Mouse (Mus musculus): ENCODE data around the gene Col6a3. TPM values are rescaled to one million over a fixed set of nuclear protein-coding genes. Genes with fewer than 3 reads are reported as not detected.

Gene Col6a3
- polyA plus RNA-seq, 1 experiment from 2014 or later, result 1.8 TPM

DNA sequence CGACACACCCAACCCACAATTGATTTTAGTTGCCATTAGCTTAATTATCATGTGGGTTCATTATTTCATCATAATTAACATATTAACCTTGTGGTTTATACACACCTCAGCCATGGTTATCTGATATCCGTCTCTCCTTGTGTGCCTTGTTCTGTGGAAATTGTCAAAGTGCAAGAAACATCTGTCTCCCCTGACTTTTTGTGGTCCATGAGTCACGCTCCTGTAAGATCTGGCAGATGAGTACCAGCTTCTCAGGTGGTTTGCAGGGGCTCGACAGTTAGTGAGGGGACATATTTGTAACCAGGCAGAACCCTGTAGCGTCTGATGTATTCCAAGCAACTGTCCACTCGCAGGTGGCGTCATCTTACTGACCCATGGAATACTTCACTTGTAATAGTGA lies 101.1 kb downstream of the Col6a3 start:
- WGBS, result 93% methylated on average over 7 of the region's 7 CpGs

DNA sequence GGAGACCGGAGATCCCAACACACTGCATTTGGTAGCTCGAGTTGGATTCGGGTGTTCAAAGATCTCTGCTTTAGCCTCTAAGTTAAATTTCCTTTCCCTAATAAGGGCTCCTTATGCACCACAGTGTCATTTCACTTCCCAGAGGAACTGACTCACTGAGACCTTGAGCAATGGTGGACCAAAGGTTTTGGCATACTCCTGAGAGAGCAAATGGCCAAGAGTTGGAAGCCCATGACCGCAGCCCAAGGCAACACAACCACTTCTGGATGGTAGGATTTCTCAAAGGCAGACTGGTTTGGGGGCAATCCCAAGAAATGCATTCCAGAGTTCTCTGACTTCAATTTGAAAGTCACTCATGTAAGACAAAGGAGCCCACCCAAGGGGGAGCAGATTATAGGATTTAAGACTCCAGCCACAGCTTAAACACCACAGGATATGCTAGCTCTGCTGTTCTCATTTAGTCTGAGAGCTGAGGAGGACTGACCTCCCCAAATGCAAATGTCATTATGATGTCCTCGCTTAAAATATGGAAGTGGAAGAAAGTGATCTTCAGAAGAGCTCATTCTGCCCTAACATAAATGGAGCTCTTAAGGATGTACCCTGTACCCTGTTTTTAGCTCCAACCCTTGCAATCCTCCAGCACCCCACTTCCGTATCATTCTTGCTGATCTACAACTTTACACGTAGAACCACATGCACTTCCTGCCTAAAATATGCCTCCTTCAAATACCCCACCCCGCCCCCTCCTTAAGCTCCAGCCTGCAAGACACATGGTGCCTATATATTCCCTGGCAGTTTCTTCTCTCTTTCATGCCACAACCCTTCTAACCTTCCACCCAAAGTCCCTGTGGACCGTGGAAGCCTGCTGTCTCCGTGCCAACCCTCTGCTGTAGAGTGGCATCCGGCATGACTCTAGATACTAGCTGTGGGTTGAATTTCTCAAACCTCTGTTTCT lies 103.3 kb downstream of the Col6a3 start:
- WGBS, result 84% methylated on average over 11 of the region's 11 CpGs
- Histone ChIP-seq H3K36me3 (replicated peaks) (no peaks in the 10 kb centered on the region), H3K4me1 (peaks cover 29% of the 10 kb centered on the region), H3K4me3 (no peak overlapping the region), H3K27ac (no peak overlapping the region), H3K27me3 (ENCODE audit: poor library complexity, severe bottlenecking) (no peaks in the 10 kb centered on the region), H3K9me3 (no peaks in the 10 kb centered on the region)
- no peak for DNase-seq (ENCODE audit: extremely low spot score, low spot score)

More for the DNA sequence above, 101.1 kb downstream of the Col6a3 start:
- H3K27me3 ChIP-seq (ENCODE audit: poor library complexity, severe bottlenecking), result no peaks in the 10 kb centered on the region
- H3K4me3 ChIP-seq, result no peak overlapping the region
- H3K9me3 ChIP-seq, result no peaks in the 10 kb centered on the region
- H3K36me3 ChIP-seq (replicated peaks), result no peaks in the 10 kb centered on the region
- H3K27ac ChIP-seq, result no peak overlapping the region
- peaks cover 29% of the 10 kb centered on the region for H3K4me1 ChIP-seq
- DNase-seq (ENCODE audit: extremely low spot score, low spot score), result no peak

DNA sequence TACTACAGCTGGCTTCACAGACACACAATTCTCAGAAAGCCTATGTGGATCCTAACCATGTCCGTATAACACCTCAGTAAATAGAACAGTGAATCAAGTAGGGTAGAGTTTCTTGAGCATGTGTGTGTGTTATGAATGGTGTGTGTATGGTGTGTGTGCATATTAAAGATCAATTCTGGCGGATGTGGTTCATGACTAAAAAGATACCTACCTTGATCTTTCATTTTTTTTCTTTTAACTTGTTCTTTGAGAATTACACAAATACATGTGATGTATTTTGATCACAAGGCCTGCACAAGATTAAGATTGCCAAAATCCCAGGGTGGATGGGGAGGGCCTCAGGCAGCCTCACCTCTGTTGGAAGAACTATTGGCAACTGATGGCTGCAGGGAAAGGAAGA lies 104.9 kb downstream of the Col6a3 start:
- Histone ChIP-seq H3K4me1 (peaks cover 23% of the 10 kb centered on the region), H3K9me3 (no peaks in the 10 kb centered on the region), H3K27me3 (ENCODE audit: poor library complexity, severe bottlenecking) (0 out of 2 replicates have a peak, but pooled peaks cover 11% of the 10 kb centered on the region), H3K27ac (no peak overlapping the region), H3K4me3 (no peak overlapping the region), H3K36me3 (replicated peaks) (no peaks in the 10 kb centered on the region)
- DNase-seq (ENCODE audit: extremely low spot score, low spot score), result no peak
- WGBS, result 93% methylated on average over 2 of the region's 2 CpGs

DNA sequence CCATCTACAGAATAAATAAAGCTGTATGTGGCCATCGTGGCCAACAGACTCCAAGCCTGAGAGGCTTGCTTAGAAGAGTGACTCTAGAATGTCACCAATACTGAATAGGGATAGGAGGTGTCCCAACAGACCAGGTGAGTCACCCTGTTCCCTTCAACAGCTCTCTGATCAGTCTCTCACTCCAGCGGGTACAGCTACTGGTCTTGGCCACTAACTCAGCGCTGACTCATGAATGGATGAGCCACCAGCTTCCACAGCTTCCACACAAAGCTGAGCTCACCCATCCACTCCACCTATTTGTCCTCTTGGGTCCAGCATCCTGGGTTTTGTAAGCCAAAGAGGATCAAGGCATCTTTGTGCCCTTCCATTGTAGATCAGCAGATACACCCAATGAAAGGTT lies 114.3 kb downstream of the Col6a3 start:
- no peak overlapping the region for H3K4me3 ChIP-seq
- no peaks in the 10 kb centered on the region for H3K36me3 ChIP-seq (replicated peaks)
- WGBS, result 79% methylated on average over 3 of the region's 3 CpGs
- no peak overlapping the region for H3K27ac ChIP-seq
- no peak for DNase-seq (ENCODE audit: extremely low spot score, low spot score)
- 0 out of 2 replicates have a peak, but pooled peaks cover 4% of the 10 kb centered on the region for H3K27me3 ChIP-seq (ENCODE audit: poor library complexity, severe bottlenecking)
- H3K4me1 ChIP-seq, result peaks cover 17% of the 10 kb centered on the region
- H3K9me3 ChIP-seq, result no peaks in the 10 kb centered on the region

DNA sequence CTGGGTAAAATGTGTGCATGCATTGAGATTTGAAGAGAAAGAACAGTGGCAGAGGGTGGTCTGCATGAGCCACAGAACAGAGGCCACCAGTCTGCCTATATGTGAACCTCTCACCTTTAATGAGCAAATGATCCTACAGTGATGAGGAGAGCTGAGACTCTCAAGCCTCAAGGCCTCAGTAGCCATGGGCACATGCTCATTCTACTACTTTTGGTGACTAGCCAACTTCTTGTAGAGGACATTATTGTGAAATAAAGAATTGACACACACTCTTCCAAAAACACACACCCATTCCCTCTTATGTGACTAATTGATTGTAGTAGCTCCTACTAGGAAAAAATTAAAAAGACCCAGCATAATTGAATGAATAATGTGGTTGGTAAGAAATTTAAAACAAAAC lies 120.0 kb downstream of the Col6a3 start:
- no peaks in the 10 kb centered on the region for H3K9me3 ChIP-seq

DNA sequence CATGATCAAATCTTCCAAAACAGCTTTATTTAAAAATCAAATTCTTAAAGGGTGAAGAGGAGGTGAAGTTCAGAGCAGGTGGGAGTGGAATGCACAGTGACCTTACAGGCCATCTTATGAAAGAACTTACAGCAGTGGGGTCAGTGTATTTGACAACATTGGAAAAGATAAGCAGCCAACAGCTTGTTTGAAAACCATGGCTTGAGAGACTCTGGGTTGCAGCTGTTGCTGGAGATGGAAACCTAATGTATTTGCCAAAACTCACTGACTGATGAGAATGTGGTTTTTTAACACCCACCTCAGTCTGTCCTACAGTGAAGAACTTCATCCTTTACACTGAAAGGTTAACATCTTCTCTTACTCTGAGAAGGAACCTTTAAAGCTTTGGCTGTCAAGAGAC lies 120.4 kb downstream of the Col6a3 start:
- no peak for DNase-seq (ENCODE audit: extremely low spot score, low spot score)
- H3K4me1 ChIP-seq, result no peaks in the 10 kb centered on the region
- H3K9me3 ChIP-seq, result no peaks in the 10 kb centered on the region
- H3K27ac ChIP-seq, result no peak overlapping the region
- no peak overlapping the region for H3K4me3 ChIP-seq
- H3K36me3 ChIP-seq (replicated peaks), result no peaks in the 10 kb centered on the region
- no peaks in the 10 kb centered on the region for H3K27me3 ChIP-seq (ENCODE audit: poor library complexity, severe bottlenecking)

More for the DNA sequence above, 120.0 kb downstream of the Col6a3 start:
- H3K4me3 ChIP-seq, result no peak overlapping the region
- no peaks in the 10 kb centered on the region for H3K27me3 ChIP-seq (ENCODE audit: poor library complexity, severe bottlenecking)
- no peaks in the 10 kb centered on the region for H3K4me1 ChIP-seq
- DNase-seq (ENCODE audit: extremely low spot score, low spot score), result no peak
- no peak overlapping the region for H3K27ac ChIP-seq
- H3K36me3 ChIP-seq (replicated peaks), result no peaks in the 10 kb centered on the region

DNA sequence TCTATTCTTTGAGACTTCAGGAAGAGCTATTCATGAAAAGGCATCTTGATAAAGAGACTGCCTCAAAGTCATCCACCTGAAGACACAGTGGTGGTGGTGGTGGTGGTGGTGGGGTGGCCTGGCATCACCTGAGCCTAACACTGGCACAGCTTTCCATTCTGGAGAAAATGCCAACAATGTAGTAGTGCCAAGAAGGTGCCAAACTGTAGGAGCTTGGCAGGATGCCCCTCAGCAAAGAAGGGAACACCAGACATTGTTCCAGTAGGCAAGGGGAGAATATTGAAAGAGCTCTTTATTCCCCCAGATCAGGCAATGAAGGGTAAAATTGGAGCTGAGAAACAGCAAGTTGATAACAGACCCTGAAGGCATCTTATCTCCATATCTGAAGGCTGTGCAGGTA lies 121.8 kb downstream of the Col6a3 start:
- no peak for DNase-seq (ENCODE audit: extremely low spot score, low spot score)
- Histone ChIP-seq H3K4me3 (no peak overlapping the region), H3K9me3 (no peaks in the 10 kb centered on the region), H3K27me3 (ENCODE audit: poor library complexity, severe bottlenecking) (no peaks in the 10 kb centered on the region), H3K36me3 (replicated peaks) (no peaks in the 10 kb centered on the region), H3K4me1 (no peaks in the 10 kb centered on the region), H3K27ac (no peak overlapping the region)

DNA sequence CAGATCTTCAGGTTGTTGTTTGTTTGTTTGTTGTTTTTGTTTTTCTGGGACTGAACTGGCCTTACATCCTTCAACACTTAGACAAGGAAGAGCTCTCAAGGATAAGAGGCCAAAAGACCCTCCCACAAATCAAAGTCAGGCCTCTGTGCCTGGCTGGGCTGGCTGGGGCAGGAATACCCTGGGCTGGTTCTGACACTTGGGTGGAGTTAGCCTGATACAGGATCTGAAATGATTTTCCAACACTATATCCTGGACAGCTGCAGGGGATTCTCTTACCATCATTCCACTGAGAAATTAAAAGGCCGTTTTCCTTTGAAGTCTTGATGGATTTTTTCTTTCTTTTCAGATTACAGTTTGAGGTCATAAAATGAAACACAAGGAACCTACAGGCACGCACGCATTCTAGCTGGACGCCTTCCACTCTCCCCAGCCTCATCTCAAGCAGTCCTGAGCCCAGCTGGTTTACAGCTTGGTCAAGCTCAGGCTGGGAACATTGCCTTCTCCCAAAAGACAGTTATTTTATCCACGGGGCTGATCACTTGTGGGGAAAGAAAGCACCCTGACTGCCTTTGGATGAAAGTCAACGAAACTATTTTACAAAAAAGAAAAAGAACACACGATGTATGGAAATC lies 123.0 kb downstream of the Col6a3 start:
- no peak for DNase-seq (ENCODE audit: extremely low spot score, low spot score)
- H3K4me1 ChIP-seq, result no peaks in the 10 kb centered on the region
- H3K9me3 ChIP-seq, result no peaks in the 10 kb centered on the region
- H3K36me3 ChIP-seq (replicated peaks), result no peaks in the 10 kb centered on the region
- H3K27me3 ChIP-seq (ENCODE audit: poor library complexity, severe bottlenecking), result no peaks in the 10 kb centered on the region
- H3K27ac ChIP-seq, result no peak overlapping the region
- no peak overlapping the region for H3K4me3 ChIP-seq
- WGBS, result 84% methylated on average over 7 of the region's 7 CpGs

DNA sequence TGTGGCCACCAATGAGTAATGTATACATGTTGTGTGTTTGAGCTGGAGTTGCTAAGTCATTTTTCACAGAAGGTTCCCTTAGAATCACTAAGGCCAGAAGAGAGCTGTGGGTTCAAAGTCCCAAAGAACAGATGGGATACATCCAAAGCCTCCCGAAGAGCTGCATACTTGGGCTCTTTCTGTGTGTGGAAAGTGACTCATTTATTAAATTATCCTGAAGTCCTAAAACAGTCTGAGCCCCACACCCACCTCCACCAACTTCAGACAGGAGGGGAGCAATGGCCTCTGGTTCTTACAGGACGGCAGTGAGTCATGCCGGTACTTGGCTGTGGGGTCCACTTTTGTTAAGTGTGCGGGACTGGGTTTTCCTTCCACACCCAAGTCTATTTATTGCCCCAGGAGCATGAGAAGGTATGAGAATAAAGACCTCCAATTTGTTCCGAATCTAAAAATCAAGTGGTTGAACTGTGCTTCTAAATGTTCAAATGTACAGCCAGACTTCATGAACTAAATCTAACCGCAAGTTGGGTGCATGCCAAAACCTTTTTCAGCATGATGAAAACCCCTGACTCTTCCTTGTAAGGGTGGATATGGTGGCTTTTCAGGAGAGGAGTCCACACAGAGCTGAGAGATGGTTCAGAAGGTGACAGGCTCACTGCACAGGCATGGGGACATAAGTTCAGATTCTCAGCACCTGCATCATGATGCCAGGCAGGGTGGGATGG lies 124.8 kb downstream of the Col6a3 start:
- no peak overlapping the region for H3K27ac ChIP-seq
- no peaks in the 10 kb centered on the region for H3K4me1 ChIP-seq
- no peaks in the 10 kb centered on the region for H3K27me3 ChIP-seq (ENCODE audit: poor library complexity, severe bottlenecking)
- no peak for DNase-seq (ENCODE audit: extremely low spot score, low spot score)
- no peaks in the 10 kb centered on the region for H3K9me3 ChIP-seq
- H3K4me3 ChIP-seq, result no peak overlapping the region
- H3K36me3 ChIP-seq (replicated peaks), result no peaks in the 10 kb centered on the region
- WGBS, result 91% methylated on average over 6 of the region's 6 CpGs

DNA sequence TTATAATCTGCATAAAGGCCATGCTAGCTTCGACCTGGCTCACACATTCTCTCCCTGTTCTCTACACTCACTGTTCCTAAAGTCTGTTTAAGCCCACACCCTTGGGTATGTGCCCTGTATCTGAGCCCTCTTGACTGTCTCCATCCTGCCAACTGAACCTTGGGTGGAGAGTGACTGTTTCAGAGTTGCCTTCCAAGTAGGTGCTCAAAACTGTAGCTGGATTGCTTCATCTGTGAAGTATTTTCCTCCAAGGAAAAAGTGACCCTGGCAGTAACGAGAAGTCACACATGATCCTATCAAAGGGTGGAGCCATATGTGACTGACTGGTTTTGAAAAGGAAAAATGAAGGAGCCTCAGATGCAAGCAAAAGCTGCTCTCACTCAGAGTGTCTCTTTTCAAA lies 127.5 kb downstream of the Col6a3 start:
- no peaks in the 10 kb centered on the region for H3K4me1 ChIP-seq
- no peaks in the 10 kb centered on the region for H3K9me3 ChIP-seq
- H3K36me3 ChIP-seq (replicated peaks), result no peaks in the 10 kb centered on the region
- WGBS, result 74% methylated on average over 2 of the region's 2 CpGs
- no peaks in the 10 kb centered on the region for H3K27me3 ChIP-seq (ENCODE audit: poor library complexity, severe bottlenecking)
- DNase-seq (ENCODE audit: extremely low spot score, low spot score), result no peak
- no peak overlapping the region for H3K4me3 ChIP-seq
- H3K27ac ChIP-seq, result no peak overlapping the region
